Mouse (Mus musculus) E14TG2a.4 (cell line): ENCODE results near the gene Mef2c.
A peak's percentile ranks its signal among the peaks of the same experiment; 100 is the strongest.

Experiments used
- H3K27me3 ChIP-seq: 2 replicates; pipeline ENCODE4 v1.6.1; 2014; ENCODE audit warnings: low read length, control low read depth; ENCODE audit not compliant: insufficient read depth
- H3K36me3 ChIP-seq: 2 replicates; pipeline ENCODE4 v1.6.1; 2014; ENCODE audit warnings: low read length, control low read depth; ENCODE audit not compliant: insufficient read depth
- H3K4me1 ChIP-seq: replicated peaks from 2 replicates; pipeline ENCODE4 v1.6.1; 2014; ENCODE audit warnings: low read depth, low read length, control low read depth
- H3K4me3 ChIP-seq: replicated peaks from 2 replicates; pipeline ENCODE4 v1.5.1; 2014; ENCODE audit warnings: mild to moderate bottlenecking, low read length
- H3K9me3 ChIP-seq: 2 replicates; pipeline ENCODE4 v1.6.1; 2014; ENCODE audit warnings: low read length, control low read depth
- CTCF ChIP-seq: conservative IDR thresholded peaks from 2 replicates; pipeline ENCODE4 v1.5.1; 2014; ENCODE audit warnings: low read length
- NANOG ChIP-seq: IDR thresholded peaks from 2 replicates; pipeline ENCODE4 v1.6.1; 2014; ENCODE audit warnings: borderline replicate concordance, low read length, mixed read lengths
- POU5F1 ChIP-seq: IDR thresholded peaks from 2 replicates; pipeline ENCODE4 v1.6.1; 2014; ENCODE audit warnings: low read length, borderline replicate concordance

The Mef2c gene

GRCm38 (mm10) chr13:83517660-83518609, 14.1 kb downstream of the Mef2c start:
- peaks cover 10% of the 10 kb centered on the region for H3K4me1 ChIP-seq

GRCm38 (mm10) chr13:83520807-83521206, 17.0 kb downstream of the Mef2c start:
- TF ChIP-seq NANOG (no peak), CTCF (no peak)
- Histone ChIP-seq H3K4me1 (peaks cover 13% of the 10 kb centered on the region), H3K36me3 (no peaks in the 10 kb centered on the region), H3K4me3 (no peak overlapping the region), H3K27me3 (peaks cover 51% of the 10 kb centered on the region), H3K9me3 (no peaks in the 10 kb centered on the region)

More at GRCm38 (mm10) chr13:83517660-83518609, 14.1 kb downstream of the Mef2c start:
- TF ChIP-seq CTCF, result no peak
- no peak for TF ChIP-seq NANOG
- TF ChIP-seq POU5F1, result no peak
- H3K4me3 ChIP-seq, result peak overlapping the region; percentile 68
- no peaks in the 10 kb centered on the region for H3K9me3 ChIP-seq
- H3K36me3 ChIP-seq, result no peaks in the 10 kb centered on the region
- peaks cover 27% of the 10 kb centered on the region for H3K27me3 ChIP-seq

- Histone ChIP-seq H3K36me3 (no peaks in the 10 kb centered on the region), H3K9me3 (no peaks in the 10 kb centered on the region), H3K4me3 (peak overlapping the region; percentile 65), H3K27me3 (peaks cover 51% of the 10 kb centered on the region), H3K4me1 (peaks cover 11% of the 10 kb centered on the region)
- no peak for TF ChIP-seq NANOG
- no peak for TF ChIP-seq POU5F1
- TF ChIP-seq CTCF, result no peak
Observed at GRCm38 (mm10) chr13:83523232-83523969, 19.6 kb downstream of the Mef2c start.

- Histone ChIP-seq H3K4me3 (peak overlapping the region; percentile 65), H3K9me3 (no peaks in the 10 kb centered on the region), H3K27me3 (peaks cover 43% of the 10 kb centered on the region), H3K4me1 (peaks cover 7% of the 10 kb centered on the region), H3K36me3 (no peaks in the 10 kb centered on the region)
- no peak for TF ChIP-seq CTCF
Observed at GRCm38 (mm10) chr13:83524159-83524901, 20.5 kb downstream of the Mef2c start.

- H3K4me1 ChIP-seq, result peaks cover 7% of the 10 kb centered on the region
- H3K27me3 ChIP-seq, result peaks cover 40% of the 10 kb centered on the region
- TF ChIP-seq POU5F1 (no peak), NANOG (no peak), CTCF (no peak)
Observed at GRCm38 (mm10) chr13:83524902-83525715, 21.3 kb downstream of the Mef2c start.

GRCm38 (mm10) chr13:83525716-83526005, 21.8 kb downstream of the Mef2c start:
- no peak for TF ChIP-seq CTCF
- TF ChIP-seq NANOG, result no peak
- TF ChIP-seq POU5F1, result no peak
- H3K9me3 ChIP-seq, result no peaks in the 10 kb centered on the region
- peaks cover 40% of the 10 kb centered on the region for H3K27me3 ChIP-seq
- H3K4me3 ChIP-seq, result no peak overlapping the region
- H3K4me1 ChIP-seq, result peaks cover 7% of the 10 kb centered on the region
- no peaks in the 10 kb centered on the region for H3K36me3 ChIP-seq

More at GRCm38 (mm10) chr13:83524902-83525715, 21.3 kb downstream of the Mef2c start:
- Histone ChIP-seq H3K9me3 (no peaks in the 10 kb centered on the region), H3K36me3 (no peaks in the 10 kb centered on the region), H3K4me3 (peak overlapping the region; percentile 65)

GRCm38 (mm10) chr13:83526066-83526465, 22.2 kb downstream of the Mef2c start:
- Histone ChIP-seq H3K4me3 (no peak overlapping the region), H3K9me3 (no peaks in the 10 kb centered on the region), H3K36me3 (no peaks in the 10 kb centered on the region), H3K4me1 (peaks cover 7% of the 10 kb centered on the region), H3K27me3 (peaks cover 40% of the 10 kb centered on the region)
- TF ChIP-seq CTCF, result no peak

- no peak overlapping the region for H3K4me3 ChIP-seq
- no peak for TF ChIP-seq NANOG
- no peak for TF ChIP-seq POU5F1
Observed at GRCm38 (mm10) chr13:83527921-83528320, 24.1 kb downstream of the Mef2c start.

More at GRCm38 (mm10) chr13:83527921-83528320, 24.1 kb downstream of the Mef2c start:
- no peaks in the 10 kb centered on the region for H3K9me3 ChIP-seq
- H3K4me1 ChIP-seq, result peaks cover 3% of the 10 kb centered on the region; the same call in 1 of the 2 replicates
- H3K27me3 ChIP-seq, result peaks cover 35% of the 10 kb centered on the region
- no peaks in the 10 kb centered on the region for H3K36me3 ChIP-seq
